Mouse (Mus musculus) lung, embryonic 16.5 days (tissue): Measurements from ENCODE around the gene Pcsk2. TPM values are rescaled to one million over a fixed set of nuclear protein-coding genes. Genes with fewer than 3 reads are reported as not detected.

Source experiments
- ATAC-seq: fragments of 200-750 bp; cut with Nextera tagmentation; 2 replicates; pipeline ENCODE4 v1.8.0; 2017; ENCODE audit warnings: low read depth, mild to moderate bottlenecking, moderate library complexity
- H3K27ac ChIP-seq: fragments of 300-500 bp; sonication (generic); 2 replicates; pipeline ENCODE4 v1.5.1; 2014; ENCODE audit warnings: mild to moderate bottlenecking, control low read depth, low read length
- H3K27me3 ChIP-seq: fragments of 300-500 bp; sonication (generic); 2 replicates; pipeline ENCODE4 v1.6.1; 2014; ENCODE audit warnings: low read depth, low read length, mixed read lengths; ENCODE audit not compliant: control insufficient read depth, insufficient read depth
- H3K36me3 ChIP-seq: fragments of 300-500 bp; sonication (generic); 2 replicates; pipeline ENCODE4 v1.6.1; 2014; ENCODE audit warnings: low read length; ENCODE audit not compliant: control insufficient read depth, insufficient read depth
- H3K4me1 ChIP-seq: fragments of 300-500 bp; sonication (generic); replicated peaks from 2 replicates; pipeline ENCODE4 v1.6.1; 2014; ENCODE audit warnings: low read length, mixed read lengths; ENCODE audit not compliant: control insufficient read depth, insufficient read depth
- H3K4me2 ChIP-seq: fragments of 300-500 bp; sonication (generic); 2 replicates; pipeline ENCODE4 v1.6.1; 2014; ENCODE audit warnings: low read depth, low read length, control low read depth
- H3K4me3 ChIP-seq: fragments of 300-500 bp; sonication (generic); 2 replicates; pipeline ENCODE4 v1.5.1; 2014; ENCODE audit warnings: mild to moderate bottlenecking, low read length, control low read depth
- H3K9ac ChIP-seq: fragments of 300-500 bp; sonication (generic); 2 replicates; pipeline ENCODE4 v1.6.1; 2014; ENCODE audit warnings: low read length, control low read depth
- H3K9me3 ChIP-seq: fragments of 300-500 bp; sonication (generic); 2 replicates; pipeline ENCODE4 v1.6.1; 2016; ENCODE audit warnings: low read length; ENCODE audit not compliant: control insufficient read depth
- WGBS: fragments of 180-500 bp; shearing (Covaris S2); extraction: QIAGEN DNeasy Blood & Tissue Kit; methylation state at CpG from one replicate; pipeline ENCODE4 v1.1.7; 2014; 5-methylcytosine and 5-hydroxymethylcytosine counted together
- polyA plus RNA-seq: library from polyadenylated mRNA; unstranded; fragments of >200 nt; fragmentation: Nextera tagmentation; extraction: Ambion mirVana; gene quantifications from 2 replicates; pipeline ENCODE4 v1.2.1, GENCODE M21; 2015

Pcsk2 gene
- polyA plus RNA-seq, result 0.08 and 0.11 TPM in 2 replicates

DNA sequence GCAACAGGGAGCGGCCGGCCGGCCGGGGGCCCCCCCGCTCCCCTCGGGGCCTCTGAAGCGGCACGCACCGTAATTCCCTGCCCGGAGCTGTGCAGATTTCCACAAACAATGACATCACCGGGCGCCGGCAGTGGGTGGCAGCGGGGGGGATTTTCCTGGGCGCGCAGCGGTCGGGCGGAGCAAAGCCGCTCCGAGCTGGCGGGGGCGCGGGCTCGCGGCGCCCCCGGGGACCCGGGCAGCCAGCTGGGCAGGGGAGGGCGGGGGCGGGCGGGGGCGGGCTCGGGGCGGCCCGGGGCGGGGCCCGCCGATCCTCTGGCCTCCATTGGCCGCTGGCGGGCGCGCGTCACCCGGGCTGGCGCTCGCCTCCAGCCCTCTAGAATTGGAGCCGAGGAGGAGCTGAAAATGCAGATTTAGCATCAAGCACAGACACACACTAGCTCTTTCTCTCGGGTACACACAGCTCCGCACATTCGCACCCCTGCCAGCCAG, at the start of gene Pcsk2:
TSS of gene Pcsk2 (plus strand) at position 399 of the 489 bp plus-strand sequence.
- no peaks in the 10 kb centered on the region for H3K36me3 ChIP-seq
- peak within 1 kb of the TSS; percentile 80 for H3K4me2 ChIP-seq
- H3K9me3 ChIP-seq, result no peaks in the 10 kb centered on the region
- ATAC-seq, result peak; percentile 94
- H3K4me3 ChIP-seq, result peak within 1 kb of the TSS; percentile 47
- H3K4me1 ChIP-seq, result 0 out of 2 replicates have a peak, but pooled peaks cover 5% of the 10 kb centered on the region
- under 1% methylated on average over 22 of the region's 51 CpGs for WGBS
- peaks cover 28% of the 10 kb centered on the region for H3K27me3 ChIP-seq
- no peak within 1 kb of the TSS for H3K27ac ChIP-seq
- no peak within 1 kb of the TSS; the same call in 1 of the 2 replicates for H3K9ac ChIP-seq

DNA sequence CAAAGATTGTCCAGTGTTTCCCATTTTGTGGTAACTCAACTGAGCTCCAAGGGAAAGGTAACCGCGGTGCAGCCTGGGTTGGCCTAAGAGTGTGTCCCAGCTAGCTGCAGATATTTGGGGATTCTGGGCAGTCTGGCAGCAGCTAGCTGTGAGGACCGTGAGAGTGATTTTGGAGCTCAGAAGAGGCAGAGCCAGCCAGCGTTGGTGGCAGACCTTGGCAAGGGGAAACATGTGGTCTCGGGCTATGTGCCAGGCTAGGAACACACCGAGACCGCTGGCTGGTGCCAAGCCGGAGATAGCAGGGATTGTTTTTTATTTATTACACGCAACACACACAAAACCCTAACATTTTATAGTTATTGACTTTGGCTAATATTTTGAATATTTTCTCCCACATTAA, 45.1 kb upstream of the Pcsk2 start:
- H3K27ac ChIP-seq, result no peak overlapping the region
- no peak overlapping the region for H3K4me3 ChIP-seq
- no peaks in the 10 kb centered on the region for H3K27me3 ChIP-seq
- ATAC-seq, result no peak
- H3K9ac ChIP-seq, result no peak overlapping the region
- H3K9me3 ChIP-seq, result no peaks in the 10 kb centered on the region
- WGBS, result 82% methylated on average over 9 of the region's 9 CpGs
- H3K4me2 ChIP-seq, result no peak overlapping the region
- H3K4me1 ChIP-seq, result no peaks in the 10 kb centered on the region
- H3K36me3 ChIP-seq, result no peaks in the 10 kb centered on the region

DNA sequence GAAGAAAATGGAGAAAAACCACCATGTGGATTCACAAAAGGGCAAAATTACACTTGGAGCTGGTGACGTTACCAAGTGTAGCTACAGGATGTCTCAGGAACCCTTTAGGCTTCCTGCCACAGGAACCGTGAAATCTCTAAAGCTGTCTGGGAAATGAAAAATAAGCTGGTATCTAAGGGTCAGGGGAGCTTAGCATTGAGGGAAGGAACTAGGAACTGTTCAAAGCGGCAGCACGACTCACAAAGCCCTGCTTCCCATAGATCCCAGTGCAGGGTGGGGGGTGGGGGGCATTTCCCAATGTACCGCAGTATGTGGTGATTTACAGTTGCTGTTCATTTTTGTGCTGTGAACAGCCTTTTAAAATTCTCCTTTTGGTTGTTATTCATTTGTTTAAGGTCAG, 44.2 kb upstream of the Pcsk2 start:
- no peak for ATAC-seq
- H3K9me3 ChIP-seq, result no peaks in the 10 kb centered on the region
- H3K36me3 ChIP-seq, result no peaks in the 10 kb centered on the region
- no peak overlapping the region for H3K4me3 ChIP-seq
- no peaks in the 10 kb centered on the region for H3K4me1 ChIP-seq
- no peak overlapping the region for H3K9ac ChIP-seq
- H3K4me2 ChIP-seq, result no peak overlapping the region
- 44% methylated on average over 5 of the region's 5 CpGs for WGBS
- H3K27me3 ChIP-seq, result no peaks in the 10 kb centered on the region
- H3K27ac ChIP-seq, result no peak overlapping the region

DNA sequence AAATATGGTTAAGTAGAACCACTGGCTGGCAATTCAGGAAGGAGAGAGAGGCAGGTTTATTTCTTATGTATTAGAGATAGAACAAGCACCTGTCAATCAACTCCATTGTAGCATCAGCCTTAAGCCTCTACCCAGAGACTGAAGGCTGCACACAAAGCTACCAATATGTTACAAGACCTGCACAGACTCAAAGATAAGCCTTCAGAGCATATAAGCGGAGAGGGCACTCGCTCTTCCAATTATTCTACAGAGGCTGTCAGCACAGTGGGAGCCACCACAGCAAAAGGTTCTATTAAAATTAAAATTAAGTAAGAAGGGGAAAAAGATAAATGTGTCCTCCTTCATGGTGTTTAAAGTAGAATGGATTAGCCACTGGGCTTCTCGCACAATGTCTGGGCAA, 43.8 kb upstream of the Pcsk2 start:
- 91% methylated on average over 3 of the region's 3 CpGs for WGBS
- H3K4me3 ChIP-seq, result no peak overlapping the region

DNA sequence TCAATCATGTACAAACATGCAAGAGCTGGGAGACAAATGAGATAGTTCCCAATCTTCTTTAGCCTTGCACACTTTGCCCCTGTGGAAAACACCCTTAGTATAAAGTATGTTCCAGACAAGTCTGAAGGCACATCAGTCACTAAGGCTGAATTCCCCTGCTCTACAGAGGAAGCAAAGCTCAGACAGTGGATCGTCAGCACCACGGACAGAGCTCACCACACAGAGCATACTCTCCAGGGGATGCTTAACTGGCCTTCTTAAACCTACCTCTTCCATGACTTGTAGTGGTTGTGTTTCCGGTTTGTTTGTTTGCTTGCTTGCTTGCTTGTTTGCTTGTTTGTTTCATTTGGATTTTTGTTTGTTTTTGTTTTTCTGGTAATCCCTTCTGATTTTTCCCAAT, 9.5 kb upstream of the Pcsk2 start:
- WGBS, result 2% methylated on average over 3 of the region's 3 CpGs
- no peak overlapping the region for H3K4me2 ChIP-seq
- H3K27me3 ChIP-seq, result no peaks in the 10 kb centered on the region
- no peak overlapping the region for H3K27ac ChIP-seq
- no peak overlapping the region for H3K4me3 ChIP-seq
- no peaks in the 10 kb centered on the region for H3K36me3 ChIP-seq
- no peak overlapping the region for H3K9ac ChIP-seq
- no peaks in the 10 kb centered on the region for H3K4me1 ChIP-seq
- no peak for ATAC-seq
- H3K9me3 ChIP-seq, result no peaks in the 10 kb centered on the region

More for the DNA sequence above, 43.8 kb upstream of the Pcsk2 start:
- Histone ChIP-seq H3K4me2 (no peak overlapping the region), H3K9ac (no peak overlapping the region), H3K36me3 (no peaks in the 10 kb centered on the region), H3K9me3 (no peaks in the 10 kb centered on the region), H3K27ac (no peak overlapping the region), H3K27me3 (no peaks in the 10 kb centered on the region), H3K4me1 (no peaks in the 10 kb centered on the region)
- ATAC-seq, result no peak

DNA sequence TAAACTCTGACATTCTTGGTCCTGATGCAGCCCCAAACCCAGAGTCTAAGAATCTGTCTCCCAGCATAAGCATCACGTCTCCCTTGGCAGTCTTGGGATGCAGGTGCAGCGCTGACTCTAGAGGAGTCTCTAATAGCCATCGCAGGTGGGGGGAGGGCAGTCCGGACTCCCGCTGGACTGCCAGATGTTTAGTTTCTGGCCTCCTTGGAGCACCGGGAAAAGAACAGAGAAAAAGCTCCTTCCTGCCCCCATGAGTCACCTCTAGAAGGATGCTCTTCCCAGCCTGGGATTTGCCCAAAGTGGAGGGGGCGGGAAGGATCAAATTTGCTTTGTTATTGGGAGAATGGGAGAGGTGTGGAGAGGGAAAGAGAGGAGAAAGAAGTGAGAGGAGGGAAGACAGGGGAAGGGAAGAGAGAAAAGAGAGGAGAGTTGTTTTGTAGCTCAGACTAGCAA, 631 bp upstream of the Pcsk2 start:
- Histone ChIP-seq H3K27me3 (peaks cover 28% of the 10 kb centered on the region), H3K4me3 (peak overlapping the region; percentile 47), H3K4me1 (0 out of 2 replicates have a peak, but pooled peaks cover 5% of the 10 kb centered on the region), H3K9me3 (no peaks in the 10 kb centered on the region), H3K4me2 (peak overlapping the region; percentile 80), H3K9ac (no peak overlapping the region; the same call in 1 of the 2 replicates), H3K27ac (no peak overlapping the region), H3K36me3 (no peaks in the 10 kb centered on the region)
- WGBS, result 2% methylated on average over 7 of the region's 7 CpGs
- peak; percentile 28; the same call in 1 of the 2 replicates for ATAC-seq

DNA sequence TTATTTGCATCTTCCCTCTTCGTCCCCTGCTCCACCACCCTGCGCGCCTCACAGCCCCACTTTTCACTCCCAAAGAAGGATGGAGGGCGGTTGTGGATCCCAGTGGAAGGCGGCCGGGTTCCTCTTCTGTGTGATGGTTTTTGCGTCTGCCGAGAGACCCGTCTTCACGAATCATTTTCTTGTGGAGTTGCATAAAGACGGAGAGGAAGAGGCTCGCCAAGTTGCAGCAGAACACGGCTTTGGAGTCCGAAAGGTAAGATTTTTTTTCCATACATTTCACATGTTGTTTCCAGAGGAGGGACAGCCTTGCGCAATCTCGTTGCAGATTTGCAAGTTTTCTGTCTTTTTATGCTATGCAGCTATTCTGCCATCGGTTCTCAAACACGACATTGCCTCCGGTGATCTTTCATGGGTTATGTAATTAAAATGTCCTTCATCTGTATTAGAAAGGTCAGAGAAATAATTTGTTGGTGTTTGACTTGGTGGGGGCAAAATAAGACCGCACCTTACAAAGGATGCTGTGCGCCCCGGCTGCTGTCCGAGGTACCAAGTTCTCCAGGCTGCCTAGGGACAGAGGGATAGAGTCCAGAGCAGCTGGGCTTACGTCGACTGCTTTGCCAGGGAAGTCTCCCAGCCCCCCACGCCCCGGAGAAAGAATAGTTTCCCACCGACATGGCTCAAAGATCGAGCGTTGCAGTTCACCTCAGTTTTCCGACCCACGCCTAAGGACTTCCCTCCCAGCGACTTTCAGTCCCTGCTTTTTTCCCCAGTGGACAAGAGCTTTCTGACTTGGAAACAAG, 656 bp downstream of the Pcsk2 start:
- WGBS, result 3% methylated on average over 33 of the region's 33 CpGs
- 0 out of 2 replicates have a peak, but pooled peaks cover 5% of the 10 kb centered on the region for H3K4me1 ChIP-seq
- no peaks in the 10 kb centered on the region for H3K9me3 ChIP-seq
- no peak for ATAC-seq
- H3K27me3 ChIP-seq, result peaks cover 28% of the 10 kb centered on the region
- H3K36me3 ChIP-seq, result no peaks in the 10 kb centered on the region
- no peak overlapping the region for H3K9ac ChIP-seq
- peak overlapping the region; percentile 80 for H3K4me2 ChIP-seq
- peak overlapping the region; percentile 47 for H3K4me3 ChIP-seq
- no peak overlapping the region for H3K27ac ChIP-seq

DNA sequence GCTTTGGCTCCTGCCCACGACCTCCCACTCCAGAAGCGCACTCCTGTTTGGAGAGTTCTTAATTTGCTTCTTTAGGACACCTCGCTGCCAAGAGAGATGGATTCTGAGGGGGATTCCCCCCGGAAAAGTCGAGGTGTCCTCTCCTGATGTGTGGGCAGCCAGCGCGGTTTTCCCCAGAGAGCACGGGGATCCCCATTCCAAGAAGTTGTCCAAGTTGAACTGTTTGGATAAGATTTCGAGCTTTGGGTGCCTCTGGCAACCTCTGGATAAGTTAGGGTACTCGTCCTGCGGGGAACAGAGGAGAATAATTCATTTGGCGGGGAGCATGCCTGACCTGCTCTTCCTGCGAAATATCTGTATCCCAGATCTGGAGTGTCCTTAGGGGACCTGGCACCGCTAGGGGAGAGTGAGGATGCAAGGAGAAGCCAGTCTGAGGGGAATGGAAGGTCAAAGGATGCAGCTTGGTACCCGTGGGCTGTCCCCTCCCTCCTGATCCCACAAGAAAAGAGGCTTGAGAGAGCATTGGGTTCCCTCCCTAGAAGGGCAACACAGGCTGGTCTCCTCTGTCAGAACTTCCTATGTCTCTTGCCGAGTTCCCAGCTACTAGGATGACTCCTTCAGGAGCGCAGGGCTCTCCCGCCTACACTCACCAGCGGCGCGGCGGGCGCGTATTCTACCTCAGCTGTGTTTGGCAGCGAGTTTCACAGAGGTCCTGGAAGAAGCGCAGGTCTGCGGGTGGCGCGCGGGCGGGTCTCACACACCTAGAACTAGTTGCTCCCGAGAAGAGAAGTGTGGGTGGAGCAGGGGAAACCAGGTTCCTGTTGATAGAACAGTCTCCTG, 1.5 kb downstream of the Pcsk2 start:
- Histone ChIP-seq H3K36me3 (no peaks in the 10 kb centered on the region), H3K27me3 (peaks cover 28% of the 10 kb centered on the region), H3K4me1 (0 out of 2 replicates have a peak, but pooled peaks cover 5% of the 10 kb centered on the region), H3K9me3 (no peaks in the 10 kb centered on the region), H3K4me3 (no peak overlapping the region), H3K9ac (no peak overlapping the region), H3K27ac (no peak overlapping the region), H3K4me2 (no peak overlapping the region)
- ATAC-seq, result no peak
- 2% methylated on average over 32 of the region's 32 CpGs for WGBS

DNA sequence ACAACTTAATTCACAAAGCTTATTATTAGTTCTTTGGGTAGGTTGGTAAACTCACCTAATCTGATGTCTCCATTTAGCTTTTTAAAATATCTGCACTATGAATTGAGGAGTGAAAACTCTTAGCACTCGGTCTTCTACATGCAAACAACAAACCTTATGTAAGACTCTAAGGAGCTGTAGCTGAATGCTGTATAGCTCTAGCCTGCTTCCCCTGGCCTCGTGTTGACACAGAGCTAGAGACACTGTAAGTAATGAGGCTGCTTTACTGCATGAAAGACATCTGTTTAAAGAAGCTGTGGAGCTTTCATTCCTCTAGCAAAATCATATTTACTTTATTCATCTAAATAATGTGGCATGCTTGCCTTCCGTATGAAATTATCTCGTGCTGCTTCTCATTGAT, 14.4 kb downstream of the Pcsk2 start:
- H3K36me3 ChIP-seq, result no peaks in the 10 kb centered on the region
- no peak overlapping the region for H3K27ac ChIP-seq
- H3K4me1 ChIP-seq, result no peaks in the 10 kb centered on the region
- ATAC-seq, result no peak
- H3K9ac ChIP-seq, result no peak overlapping the region
- H3K4me3 ChIP-seq, result no peak overlapping the region
- H3K27me3 ChIP-seq, result no peaks in the 10 kb centered on the region
- 62% methylated on average over 4 of the region's 4 CpGs for WGBS
- H3K4me2 ChIP-seq, result no peak overlapping the region
- H3K9me3 ChIP-seq, result no peaks in the 10 kb centered on the region
